ENCODE assay signal across 7 mouse cellular contexts in the genomic region with DNA sequence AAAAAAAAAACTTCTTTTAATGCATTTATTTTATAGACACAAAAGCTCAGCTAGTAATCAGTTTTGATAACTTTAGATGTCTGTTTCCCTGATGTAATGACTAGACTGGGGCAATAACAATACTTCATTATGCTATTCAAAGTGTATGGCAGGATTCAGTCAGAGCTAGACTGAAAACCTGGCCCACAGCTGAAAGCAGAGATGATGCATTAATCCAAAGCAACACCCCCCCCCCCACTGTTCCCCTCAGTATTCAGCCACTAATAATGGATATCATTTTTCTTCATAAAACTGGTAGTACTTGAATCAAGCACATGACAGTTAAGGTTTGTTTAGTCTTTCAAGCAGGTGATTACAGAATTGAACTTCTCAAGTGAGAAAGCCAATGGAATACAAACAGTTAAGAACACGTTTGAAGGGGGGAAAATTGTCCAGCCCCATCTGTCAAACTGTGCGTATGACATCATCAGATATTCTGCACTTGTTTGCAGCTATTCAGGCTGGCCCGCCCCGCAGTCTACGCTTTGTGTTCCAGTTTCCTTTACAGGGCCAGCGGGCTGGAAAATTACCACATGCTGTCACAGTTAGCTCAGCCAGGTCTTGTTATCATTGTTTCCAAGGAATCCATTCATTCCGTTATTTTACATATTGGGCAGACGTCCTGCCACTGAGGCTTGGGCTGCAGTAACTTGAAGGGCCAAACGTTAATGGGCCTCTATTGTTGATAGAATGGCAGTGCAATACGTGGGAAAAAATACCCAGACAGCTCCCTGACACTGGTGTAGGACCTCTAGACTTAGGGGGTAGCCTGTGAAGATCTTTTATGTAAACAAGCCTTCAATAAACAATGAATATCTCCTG.
DNase-seq lines count a peak whose midpoint lies in the region; ATAC-seq and TF ChIP-seq lines count a peak whose summit lies in the region.

No protein-coding gene starts in this region.

- H3K9ac ChIP-seq in heart, embryonic 16.5 days (ENCODE audit: low read length): no peak overlapping the region

- peak; percentile 45 for ATAC-seq in heart, embryonic 16.5 days (replicated peaks; ENCODE audit: extremely low read depth, insufficient read depth, low FRiP score)

- 31% methylated on average over 10 of the region's 10 CpGs for WGBS in heart, embryonic 16.5 days

- intact Hi-C loops in left cerebral cortex, postnatal 10 days (cut with DNase I): no loop called here

- H3K9me3 ChIP-seq in heart, embryonic 16.5 days (replicated peaks; ENCODE audit: control insufficient read depth, low read length): no peaks in the 10 kb centered on the region

- no peak overlapping the region for H3K27ac ChIP-seq in heart, embryonic 16.5 days (ENCODE audit: low read length)

- TF ChIP-seq CTCF in brain, embryonic 14.5 days (IDR thresholded peaks at IDR 0.05; ENCODE audit: borderline replicate concordance, extremely low read depth, insufficient read depth, insufficient read length): no peak

- no peak for TF ChIP-seq POLR2A in brain, embryonic 14.5 days (IDR thresholded peaks at IDR 0.05; ENCODE audit: borderline replicate concordance, extremely low read depth, insufficient read depth, insufficient read length, poor library complexity, severe bottlenecking)

- H3K36me3 ChIP-seq in heart, embryonic 16.5 days (ENCODE audit: control insufficient read depth, insufficient read depth): no peaks in the 10 kb centered on the region

- H3K27me3 ChIP-seq in heart, embryonic 16.5 days (ENCODE audit: control insufficient read depth, insufficient read depth, low read length): no peaks in the 10 kb centered on the region

- no peak overlapping the region for H3K4me3 ChIP-seq in heart, embryonic 16.5 days (ENCODE audit: low read length)

- no peaks in the 10 kb centered on the region for H3K4me1 ChIP-seq in heart, embryonic 16.5 days (ENCODE audit: control insufficient read depth, insufficient read depth, low read length)

- DNase-seq in brain, embryonic 14.5 days (ENCODE audit: low read depth): peak; percentile 99
- DNase-seq in cerebellum, postnatal 4 days (ENCODE audit: low spot score in 2 of 2): peak; percentile 45 to 83
- DNase-seq in left cerebral cortex, postnatal 10 days (ENCODE audit: extremely low spot score in 1 of 2, low spot score in 2 of 2): peak; percentile 66 to 73
- DNase-seq in retina, adult 2 months (ENCODE audit: low read depth, low spot score): peak; percentile 15
- no peak for DNase-seq in adrenal gland, adult 8-10 months
- no peak for DNase-seq in gastrocnemius, adult 8-10 months (ENCODE audit: low spot score in 2 of 2)

- no peak overlapping the region for H3K4me2 ChIP-seq in heart, embryonic 16.5 days (ENCODE audit: low read depth, low read length)

Comparison
In these comparisons a context has a peak if more than half of its experiments do, and no peak if none do; other contexts are left out.
1. DNase-seq: peak in brain, embryonic 14.5 days (single experiment), cerebellum, postnatal 4 days (2 of 2), left cerebral cortex, postnatal 10 days (2 of 2) and retina, adult 2 months (single experiment); none in adrenal gland, adult 8-10 months (single experiment) and gastrocnemius, adult 8-10 months (0 of 2).